Mouse (Mus musculus) erythroid progenitor cell, adult 5-6 weeks (primary cell): Measurements from ENCODE around the gene Fxyd1. TPM values are rescaled to one million over a fixed set of nuclear protein-coding genes. Genes with fewer than 3 reads are reported as not detected.

Source experiments
- ATAC-seq: replicated peaks from 2 replicates; pipeline ENCODE4 v1.8.0; 2016; ENCODE audit warnings: moderate number of reproducible peaks, mild to moderate bottlenecking, moderate TSS enrichment, inconsistent platforms; ENCODE audit not compliant: poor library complexity, low FRiP score, severe bottlenecking
- total RNA-seq, 2 experiments: library from RNA; stranded (forward) in 1 of 2; stranded (reverse) in 1 of 2; fragments of 150-400 nt in 1 of 2; fragments of 186-747, 209-891 nt in 1 of 2; gene quantifications; 2 replicates each; pipeline versions ENCODE4 v1.2.3 to v1.2.4; 2015 to 2017; ENCODE audit warnings: low replicate concordance in 2 of 2

Gene Fxyd1
- not detected in 2 replicates for total RNA-seq (2015; ENCODE audit: low replicate concordance)
- total RNA-seq (2017; ENCODE audit: low replicate concordance) = not detected in 2 replicates

DNA sequence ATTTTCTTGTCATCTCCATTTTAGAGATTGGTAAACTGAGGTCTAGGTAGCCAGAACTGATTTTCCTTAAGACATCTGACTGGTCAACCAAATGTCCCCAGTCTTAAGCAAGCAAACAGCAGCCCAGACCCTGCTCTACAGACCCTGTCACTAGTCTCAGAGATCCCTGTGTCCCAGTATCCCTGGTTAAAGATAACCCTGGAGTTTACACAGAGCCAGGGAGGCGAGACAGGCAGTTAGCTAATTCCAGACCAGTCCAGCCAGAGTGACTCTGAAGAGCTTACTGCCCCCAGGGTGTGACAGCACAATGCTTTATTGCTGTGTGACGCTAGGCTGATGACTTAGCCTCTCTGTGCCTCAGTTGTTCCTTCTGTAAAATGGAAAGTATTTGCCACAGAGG is at the start of gene Fxyd1:
TSS of gene Fxyd1 (minus strand) at position 129 of the 400 bp plus-strand sequence.
- no peak for ATAC-seq

- no peak for ATAC-seq
These were observed 49.2 kb upstream of the Fxyd1 start for GRCm38 (mm10) chr7:31106166-31106565.

DNA sequence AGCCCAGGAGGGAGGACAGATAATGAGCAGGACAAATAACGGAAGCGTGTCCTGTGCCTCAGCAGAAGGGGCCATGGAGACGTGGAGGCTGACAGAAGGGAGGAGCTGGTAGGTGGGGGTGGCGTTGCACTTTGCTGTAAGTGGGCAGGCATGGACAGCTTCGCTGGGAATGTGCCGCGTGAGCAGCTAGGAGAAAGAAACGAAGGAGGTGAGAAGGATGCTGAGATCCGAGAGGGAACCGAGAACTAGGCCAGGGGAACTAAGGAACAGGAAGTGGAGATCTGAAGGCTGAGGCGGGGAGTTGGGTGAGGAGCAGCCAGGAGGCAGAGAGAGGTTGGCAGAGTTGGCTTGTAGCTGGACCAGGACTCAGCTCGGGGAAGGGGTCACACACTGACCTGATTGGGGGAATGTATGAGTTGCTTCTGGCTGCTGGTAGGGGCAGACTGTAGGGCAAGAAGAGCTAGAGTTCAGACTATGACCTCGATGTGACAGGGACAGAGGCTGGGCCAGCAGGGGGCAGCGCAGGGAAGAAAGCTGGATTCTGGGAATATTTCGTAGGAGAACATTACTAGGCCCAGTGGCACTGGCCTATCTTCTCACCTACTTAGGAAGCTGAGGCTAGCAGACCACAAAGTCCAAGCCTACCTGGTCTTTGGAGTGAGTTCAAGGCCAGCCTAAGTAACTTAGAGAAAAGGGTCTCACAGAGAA is 48.2 kb upstream of the Fxyd1 start:
- ATAC-seq = no peak

- ATAC-seq = no peak
These were observed 43.8 kb upstream of the Fxyd1 start for GRCm38 (mm10) chr7:31100786-31101185.

DNA sequence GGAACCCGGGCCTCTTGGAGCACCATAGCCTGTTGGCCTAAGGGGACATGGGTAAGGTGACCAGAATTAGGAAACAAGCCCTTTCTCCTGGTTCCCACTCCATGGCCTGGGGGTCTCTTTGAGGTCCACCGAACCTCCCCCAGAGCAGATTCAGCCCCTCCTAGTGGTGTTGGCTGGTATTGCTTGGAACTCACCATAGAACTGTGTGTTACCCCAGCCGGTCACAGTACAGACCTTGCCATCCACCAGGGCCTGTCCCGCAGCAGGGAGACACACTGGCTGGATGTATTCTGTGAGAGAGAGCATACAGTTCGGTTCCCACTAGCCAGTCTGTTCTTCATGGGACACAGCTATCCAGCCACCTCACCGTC is 42.6 kb upstream of the Fxyd1 start:
- ATAC-seq = no peak

DNA sequence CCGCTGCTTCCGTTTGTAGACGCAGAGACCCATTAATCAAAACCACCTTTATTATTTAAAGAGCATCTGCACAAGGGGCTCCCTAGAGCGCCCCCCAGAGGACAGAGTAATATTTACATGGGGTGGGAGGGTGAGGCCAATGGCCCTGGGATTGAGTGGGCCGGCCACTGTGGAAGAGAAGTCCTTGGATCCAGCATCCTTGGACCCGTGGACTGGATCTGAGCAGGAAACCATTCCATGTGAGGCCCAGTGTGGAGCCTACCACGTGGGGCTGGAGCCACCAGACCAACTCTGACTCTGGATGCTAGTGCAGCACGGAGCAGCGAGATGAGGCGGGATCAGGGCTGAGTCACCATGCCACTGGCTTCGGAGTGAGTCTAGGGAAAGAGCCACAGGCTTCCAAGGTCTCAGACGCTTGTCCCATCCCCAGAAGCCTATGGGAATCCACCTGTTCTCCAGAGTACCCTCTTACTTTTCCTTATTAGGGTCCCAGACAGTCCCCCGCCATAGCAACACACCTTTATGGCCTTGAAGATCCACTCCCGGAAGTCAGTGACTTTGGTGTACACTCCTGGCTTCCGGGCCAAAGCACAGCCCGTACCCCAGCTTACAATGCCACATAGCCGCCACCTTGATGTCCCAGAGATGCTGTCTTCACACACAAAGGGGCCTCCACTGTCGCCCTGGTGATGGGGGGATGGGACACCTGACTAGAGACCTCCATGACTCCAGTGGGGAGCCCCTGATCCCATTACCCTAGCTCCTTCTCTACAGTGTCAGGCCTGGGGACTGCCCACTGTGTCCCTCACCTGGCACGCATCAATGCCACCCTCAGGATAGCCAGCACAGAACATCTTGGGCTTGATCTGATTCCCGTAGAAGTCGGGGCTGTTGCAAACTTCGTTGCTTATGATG is 42.0 kb upstream of the Fxyd1 start:
- no peak for ATAC-seq

- peak; percentile 68; the same call in 1 of the 2 replicates for ATAC-seq
These were observed 40.7 kb upstream of the Fxyd1 start for GRCm38 (mm10) chr7:31097583-31098248.

DNA sequence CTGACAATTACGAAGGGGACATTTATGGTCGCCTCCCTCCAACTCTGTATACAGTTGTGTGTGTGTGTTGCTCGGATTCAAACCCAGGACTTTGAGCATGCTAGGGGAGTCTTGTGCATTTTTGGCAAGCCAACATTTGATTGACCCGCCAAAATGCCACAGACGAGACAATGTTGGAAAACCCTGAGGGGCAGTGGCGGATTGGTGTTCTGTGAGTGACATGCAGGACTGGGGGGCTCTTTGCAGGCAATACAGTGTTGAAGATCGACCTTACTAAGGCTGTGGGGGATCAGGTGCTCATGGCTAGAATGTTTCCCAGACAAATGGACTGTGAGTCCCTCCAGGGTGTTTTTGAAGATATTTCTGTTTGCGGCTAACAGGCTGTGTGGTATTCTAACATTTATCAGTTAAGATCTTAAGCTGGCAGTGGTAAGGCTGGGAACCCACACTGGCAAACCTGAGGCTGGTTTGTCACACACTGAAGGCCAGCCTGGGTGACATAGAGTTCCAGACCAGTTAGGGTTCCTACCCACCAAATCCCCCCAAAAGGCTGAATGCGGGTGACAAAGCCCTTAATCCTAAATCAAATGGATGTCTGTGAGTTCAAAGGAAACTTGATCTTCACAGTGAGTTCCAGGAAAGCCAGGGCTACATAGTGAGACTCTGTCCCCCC is 40.0 kb upstream of the Fxyd1 start:
- no peak for ATAC-seq

GRCm38 (mm10) chr7:31094774-31095501 is 37.9 kb upstream of the Fxyd1 start:
- no peak for ATAC-seq

DNA sequence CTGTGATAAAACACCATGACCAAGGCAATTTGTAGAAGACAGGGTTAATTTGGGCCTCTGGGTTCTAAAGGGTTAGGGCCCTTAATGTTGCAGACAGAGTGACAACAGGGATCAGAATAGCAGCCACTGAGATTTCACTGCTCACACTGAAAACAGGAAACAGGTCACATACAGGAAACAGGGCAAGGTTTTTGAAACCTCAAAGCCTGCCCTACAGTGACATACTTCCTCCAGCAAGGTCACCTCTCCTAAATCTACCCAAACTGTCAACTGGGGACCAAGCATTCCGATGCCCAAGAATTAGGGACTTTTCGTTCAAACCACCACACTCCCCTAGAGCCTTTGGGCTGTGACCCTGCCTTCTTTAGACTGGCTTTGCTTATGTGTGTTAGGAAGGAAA is 32.7 kb upstream of the Fxyd1 start:
- no peak for ATAC-seq

DNA sequence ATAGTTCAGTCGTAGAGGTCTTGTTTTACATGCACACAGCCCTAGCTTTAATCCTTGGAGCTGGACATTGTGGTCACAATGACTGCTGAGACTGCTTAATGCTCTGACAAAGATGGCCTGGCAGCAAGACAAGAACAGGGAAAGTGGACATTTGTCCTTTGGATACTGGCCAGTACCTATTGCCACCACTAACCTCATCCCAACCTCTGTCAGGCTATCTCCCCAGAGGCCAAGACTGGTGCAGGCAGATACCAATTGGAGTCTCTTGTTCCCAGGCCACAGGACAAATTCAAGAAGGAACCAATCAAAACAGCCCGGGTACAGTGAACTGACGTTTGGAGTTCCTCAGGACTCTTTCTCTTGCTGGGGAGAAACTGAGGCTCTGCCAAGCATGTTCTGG is 31.2 kb upstream of the Fxyd1 start:
- no peak for ATAC-seq

DNA sequence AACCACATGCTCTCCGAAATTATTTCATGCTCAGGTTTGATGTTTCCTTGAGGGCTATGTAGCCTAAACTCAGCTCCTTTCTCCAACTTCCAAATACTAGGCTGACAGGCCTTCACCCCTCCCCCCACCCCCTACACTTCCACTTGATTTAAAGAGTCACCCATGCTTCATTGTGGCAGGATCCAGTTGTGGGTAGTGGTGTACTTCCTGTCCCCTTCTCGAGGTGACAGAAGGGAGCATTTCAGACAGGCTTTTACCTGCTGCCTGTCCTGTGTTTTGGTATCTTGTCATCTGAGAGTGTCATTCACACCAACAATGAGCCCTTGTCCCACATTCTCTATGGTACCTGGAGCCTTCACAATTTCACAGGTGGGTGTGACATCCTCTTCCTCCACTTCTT is 30.3 kb upstream of the Fxyd1 start:
- no peak for ATAC-seq

DNA sequence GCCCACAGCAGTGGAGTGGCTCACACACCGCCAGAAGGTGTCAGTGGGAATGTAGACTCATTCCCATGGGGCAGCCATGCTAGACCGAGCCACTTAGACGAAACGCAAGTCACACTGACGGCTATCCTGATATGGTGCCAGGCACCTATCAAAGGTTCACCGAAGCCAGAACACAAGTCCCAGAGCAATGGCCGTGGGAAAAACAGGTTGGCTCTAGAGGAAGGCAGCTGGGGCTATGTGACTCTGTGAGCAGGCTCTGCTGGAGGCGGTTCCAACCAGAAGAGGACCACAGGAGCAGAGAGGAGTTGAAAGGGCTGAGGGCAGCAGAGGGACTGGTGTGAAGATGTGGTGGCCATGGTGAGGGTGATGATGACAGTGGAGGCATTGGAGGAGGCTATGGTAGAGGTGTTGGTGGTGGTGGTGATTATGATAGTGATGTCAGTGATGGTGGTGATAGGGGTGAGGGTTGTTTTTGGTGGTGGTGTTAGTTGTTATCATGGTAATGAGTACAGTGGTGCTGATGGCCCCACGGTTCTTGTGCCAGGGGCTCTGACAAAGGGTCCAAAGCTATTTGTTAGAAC is 29.3 kb upstream of the Fxyd1 start:
- ATAC-seq = no peak

GRCm38 (mm10) chr7:31085171-31085570 is 28.2 kb upstream of the Fxyd1 start:
- no peak for ATAC-seq

DNA sequence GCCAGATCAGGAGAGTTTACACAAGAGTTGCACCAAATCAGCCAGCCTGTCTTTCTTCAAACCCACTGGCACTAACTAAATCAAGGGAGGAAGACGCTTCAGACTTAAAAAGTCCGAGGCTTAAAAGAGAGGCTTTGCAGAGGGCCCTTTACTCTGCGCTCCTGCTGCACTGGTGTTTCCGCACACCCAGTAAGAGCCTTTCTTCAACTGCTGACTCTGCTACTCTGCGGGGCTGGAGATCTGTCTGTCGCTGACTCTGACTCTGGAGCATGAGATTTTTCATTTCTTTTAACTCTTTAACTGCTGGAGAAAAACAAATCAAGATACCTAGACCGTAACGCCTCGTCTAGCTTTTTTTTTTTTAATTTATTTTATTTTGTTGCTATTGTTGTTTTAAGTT is 27.1 kb upstream of the Fxyd1 start:
- ATAC-seq = no peak

DNA sequence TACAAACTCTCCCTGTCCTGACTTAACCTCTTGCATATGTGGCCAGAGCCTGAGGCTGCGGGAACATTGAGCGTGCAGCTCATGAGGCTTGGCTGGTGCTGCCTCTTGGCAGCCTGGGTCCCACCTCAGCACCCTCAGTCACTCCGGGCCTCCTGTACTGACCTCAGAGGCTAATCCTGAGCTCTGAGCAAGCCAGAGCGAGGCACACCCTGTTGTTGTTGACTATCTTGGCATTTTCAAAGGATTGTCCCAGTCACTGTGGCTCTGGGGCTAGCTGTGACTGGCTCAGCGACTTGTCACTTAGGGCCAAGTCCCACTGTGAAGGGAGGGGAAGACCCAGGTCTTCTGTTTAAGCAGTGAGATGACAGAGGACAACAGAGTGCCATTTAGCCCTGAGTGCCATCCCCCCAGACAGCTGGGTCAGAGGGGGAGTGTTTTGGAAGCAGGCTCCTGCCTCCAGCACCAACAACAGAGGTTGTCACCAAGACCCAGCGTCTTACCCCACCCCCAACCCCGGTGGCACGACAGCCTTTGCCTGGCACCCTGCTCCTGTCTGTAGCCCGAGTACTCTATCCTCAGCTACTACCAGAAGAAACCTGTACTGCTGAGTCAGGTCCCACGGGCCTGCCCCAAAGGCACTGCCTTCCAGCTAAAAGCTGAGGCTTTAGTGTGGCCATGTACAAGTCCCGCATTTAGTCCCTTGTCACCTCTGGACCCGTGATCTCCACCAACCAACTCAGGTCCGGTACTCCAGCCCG is 26.0 kb upstream of the Fxyd1 start:
- no peak for ATAC-seq

GRCm38 (mm10) chr7:31082106-31082505 is 25.1 kb upstream of the Fxyd1 start:
- ATAC-seq = no peak

GRCm38 (mm10) chr7:31081106-31081505 is 24.1 kb upstream of the Fxyd1 start:
- ATAC-seq = no peak
